Mouse (Mus musculus): ENCODE data around the gene Lrmda. TPM values are rescaled to one million over a fixed set of nuclear protein-coding genes. Genes with fewer than 3 reads are reported as not detected.

The Lrmda gene
- total and polyA plus RNA-seq, 3 experiments = 0.92 to 8.6 (median 2.7) TPM

DNA sequence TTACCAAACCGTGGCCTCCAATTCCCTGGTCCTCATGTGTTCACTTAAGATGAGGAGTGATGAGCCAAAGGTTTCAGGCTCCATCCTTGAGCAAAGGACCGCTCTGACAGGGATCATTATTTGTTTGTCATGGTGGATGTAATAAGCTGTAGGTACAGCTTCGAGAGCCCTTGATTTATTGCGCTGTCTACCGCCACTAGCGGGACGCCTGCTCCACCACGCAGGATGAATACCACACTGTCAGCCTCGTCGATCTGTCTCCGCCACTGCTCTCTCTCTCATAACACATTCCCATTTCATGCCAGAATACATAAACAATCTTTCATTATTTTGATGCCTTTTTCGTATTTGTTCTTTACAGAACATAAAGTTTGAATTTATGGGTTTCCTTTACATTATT lies 235.9 kb downstream of the Lrmda start:
- no peak for DNase-seq

DNA sequence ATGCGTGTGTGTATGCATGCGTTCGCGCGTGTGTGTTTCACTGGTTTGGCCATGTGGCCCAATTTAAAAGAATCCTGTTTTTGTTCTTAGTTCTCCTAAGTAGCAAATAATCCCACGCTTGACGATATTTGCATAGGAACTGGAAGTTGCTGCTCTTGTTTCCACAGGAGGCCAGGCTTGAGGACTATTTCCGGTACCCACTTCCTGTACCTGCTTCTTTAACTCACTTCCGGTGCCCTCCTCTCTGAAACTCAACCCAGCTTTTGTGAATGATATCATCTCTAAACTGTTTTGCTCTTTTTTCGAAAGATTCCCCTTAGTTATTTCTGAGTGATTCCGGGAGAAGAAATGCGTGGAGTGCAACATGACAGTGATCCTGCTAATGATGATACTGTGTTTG lies 236.8 kb downstream of the Lrmda start:
- peak; percentile 9 for DNase-seq

GRCm38 (mm10) chr14:22259376-22260032 lies 240.0 kb downstream of the Lrmda start:
- DNase-seq = no peak

GRCm38 (mm10) chr14:22260033-22260419 lies 240.5 kb downstream of the Lrmda start:
- DNase-seq = no peak

DNA sequence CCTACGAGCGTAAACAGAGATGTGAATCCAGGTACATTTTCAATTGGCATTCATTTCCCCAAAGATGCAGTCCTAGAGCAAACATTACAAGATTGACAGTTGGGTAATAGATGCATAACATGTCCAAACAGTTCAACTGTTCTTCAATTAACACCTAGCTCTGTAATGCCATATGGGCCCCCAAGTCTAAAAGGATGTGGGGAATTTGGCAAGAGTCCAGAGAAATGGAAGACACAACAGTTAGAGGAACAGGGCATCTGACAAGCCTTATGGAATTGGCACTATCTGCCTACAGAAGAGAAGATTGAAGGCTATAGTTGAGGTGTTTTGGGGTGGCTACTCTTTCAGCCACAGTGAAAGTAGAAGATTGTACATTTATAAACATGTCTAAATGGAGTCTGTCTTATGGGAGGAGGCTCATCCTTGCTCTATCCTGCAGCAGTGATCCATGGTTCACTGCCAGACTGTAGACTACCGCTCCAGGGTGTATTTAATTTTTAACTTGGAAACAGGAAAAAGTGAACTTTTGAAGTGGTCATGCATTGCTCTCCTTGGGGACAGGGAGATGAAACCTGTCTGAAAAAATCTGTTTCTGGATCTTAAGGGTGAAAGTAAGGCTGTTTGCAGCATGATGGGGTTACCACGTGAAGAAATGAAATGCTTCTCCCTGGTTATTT lies 245.9 kb downstream of the Lrmda start:
- no peak for DNase-seq

- DNase-seq = peak; percentile 34
Observed at GRCm38 (mm10) chr14:22269812-22270211, 250.3 kb downstream of the Lrmda start.

DNA sequence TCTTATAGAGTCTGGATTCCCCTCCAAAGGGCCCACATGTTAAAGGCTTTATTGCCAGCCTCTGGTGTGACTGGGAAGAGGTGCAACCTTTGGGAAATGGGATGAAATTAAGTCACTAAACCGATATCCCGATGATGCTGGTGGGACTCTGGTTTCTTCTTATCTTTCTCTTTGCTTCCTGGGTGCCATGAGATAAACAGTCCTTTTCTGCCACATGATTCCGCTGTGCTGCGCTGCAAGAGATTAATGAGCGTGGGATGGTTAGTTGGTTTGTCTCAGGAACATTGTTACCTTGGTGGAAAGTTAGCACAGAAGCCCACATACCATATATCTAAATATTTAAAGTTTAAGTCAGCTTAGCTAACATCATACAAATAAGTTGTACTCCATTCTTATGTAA lies 258.5 kb downstream of the Lrmda start:
- DNase-seq = no peak

DNA sequence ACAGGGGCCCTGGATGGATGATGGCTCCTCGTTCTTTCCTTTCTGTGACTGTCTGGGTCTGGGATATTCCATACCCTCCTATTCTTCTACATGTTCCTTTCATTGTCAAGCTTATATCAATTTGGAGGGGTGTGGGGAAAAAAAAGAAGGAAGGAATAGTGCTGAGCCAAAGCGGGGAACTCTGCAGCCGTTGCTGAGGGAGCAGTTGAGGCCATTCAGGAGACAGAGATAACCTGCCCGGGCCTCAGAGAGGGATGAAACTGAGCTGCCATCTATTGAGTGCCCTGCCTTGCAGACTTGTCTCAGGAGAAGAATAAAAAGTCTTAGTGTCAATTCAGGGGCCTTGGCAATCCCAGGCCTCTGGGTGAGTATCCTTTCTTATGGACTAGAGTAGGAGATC lies 260.1 kb downstream of the Lrmda start:
- DNase-seq = no peak

DNA sequence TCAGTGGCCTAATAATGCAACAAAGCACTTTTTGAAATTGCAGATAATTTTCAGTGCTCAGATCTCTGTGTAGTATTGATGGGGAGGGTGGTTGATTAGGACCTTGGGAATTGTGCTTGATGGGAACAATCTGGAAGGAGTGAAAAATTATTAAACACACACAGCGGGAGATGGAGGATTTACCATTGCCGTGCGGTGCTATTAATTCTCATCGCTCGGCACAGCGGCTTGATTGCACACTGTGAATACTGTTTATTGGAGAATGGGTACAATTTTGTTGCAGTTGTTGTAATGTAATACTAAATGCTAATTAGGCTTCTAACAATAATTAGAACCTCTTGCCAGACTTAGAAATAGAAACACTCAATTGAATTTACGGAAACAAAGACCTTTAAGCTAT lies 262.1 kb downstream of the Lrmda start:
- no peak for DNase-seq

DNA sequence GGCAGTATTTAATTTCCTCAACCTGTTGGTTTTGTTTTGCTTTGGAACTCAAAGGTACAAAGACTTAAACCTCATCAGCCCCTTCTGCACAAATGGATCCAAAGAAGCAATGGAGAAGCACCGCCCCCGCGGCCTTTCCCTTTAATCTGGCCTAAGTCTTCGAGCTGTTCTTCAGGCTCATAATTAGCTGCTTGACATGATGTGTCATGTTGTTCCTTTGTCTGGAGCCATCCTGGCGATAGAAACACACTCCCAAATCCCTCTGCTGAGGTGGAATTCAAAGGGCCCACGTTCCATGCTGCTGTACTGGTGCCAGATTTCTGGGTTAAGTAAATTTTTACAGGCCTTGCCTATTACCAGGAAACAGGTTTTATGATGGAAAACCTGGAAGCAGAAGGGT lies 263.3 kb downstream of the Lrmda start:
- DNase-seq = no peak

- DNase-seq = peak; percentile 7
Observed at GRCm38 (mm10) chr14:22283722-22284121, 264.2 kb downstream of the Lrmda start.

DNA sequence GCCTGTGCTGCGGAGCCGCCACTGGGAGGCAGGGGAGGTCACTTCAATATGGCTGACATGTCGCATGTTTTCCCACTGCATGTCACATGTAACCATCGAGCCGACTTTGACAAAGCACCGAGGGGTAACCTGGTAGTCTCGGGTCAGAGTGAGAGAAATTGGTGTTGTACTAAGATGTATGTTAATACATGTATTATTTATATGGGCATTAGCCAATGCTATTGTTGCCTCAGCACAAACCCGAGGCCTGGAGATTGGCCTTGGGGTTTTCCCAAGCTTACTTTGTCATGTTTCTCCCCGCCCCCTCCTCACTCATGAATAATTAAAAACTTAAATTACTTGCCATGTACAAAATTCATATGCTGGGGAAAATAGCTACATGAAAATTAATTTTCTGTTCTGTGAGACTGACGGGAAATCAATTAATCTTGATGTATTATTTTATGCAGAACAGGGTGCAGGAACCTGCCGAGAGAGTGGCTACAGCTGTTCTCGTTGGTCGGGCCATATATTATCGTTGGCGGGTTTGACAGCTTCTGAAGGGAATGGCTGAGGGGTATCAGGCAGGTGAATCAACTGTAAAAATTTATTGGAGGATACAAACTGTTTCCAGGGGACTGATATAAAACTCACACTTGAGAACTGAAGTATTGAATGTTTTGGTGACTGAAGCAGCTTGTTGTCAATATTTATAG lies 265.5 kb downstream of the Lrmda start:
- no peak for DNase-seq

DNA sequence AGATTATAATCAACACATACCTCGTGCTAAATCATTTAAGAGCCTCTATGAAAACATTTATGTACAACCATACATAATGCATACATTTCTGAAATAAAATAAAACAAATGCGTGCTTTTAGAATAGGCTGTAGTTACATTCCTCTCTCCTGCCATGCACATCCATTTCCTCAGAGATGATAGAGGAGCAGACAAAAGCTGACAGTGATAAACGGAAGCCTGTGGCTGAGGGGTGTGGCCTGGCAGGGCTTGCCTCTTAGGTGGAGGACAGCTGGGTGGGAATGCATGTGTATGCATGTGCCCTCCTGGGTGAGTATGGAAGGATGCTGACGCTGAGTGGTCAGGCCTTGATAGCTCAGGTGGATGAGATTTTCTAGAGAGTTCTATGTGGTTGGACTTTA lies 266.3 kb downstream of the Lrmda start:
- no peak for DNase-seq

- DNase-seq = no peak
Observed at GRCm38 (mm10) chr14:22288179-22288578, 268.7 kb downstream of the Lrmda start.

- DNase-seq = peak; percentile 3
Observed at GRCm38 (mm10) chr14:22289380-22289922, 269.9 kb downstream of the Lrmda start.

GRCm38 (mm10) chr14:22294371-22294770 lies 274.9 kb downstream of the Lrmda start:
- no peak for DNase-seq

GRCm38 (mm10) chr14:22296655-22297239 lies 277.2 kb downstream of the Lrmda start:
- peak; percentile 24 for DNase-seq

- DNase-seq = no peak
Observed at GRCm38 (mm10) chr14:22306759-22307158, 287.2 kb downstream of the Lrmda start.

DNA sequence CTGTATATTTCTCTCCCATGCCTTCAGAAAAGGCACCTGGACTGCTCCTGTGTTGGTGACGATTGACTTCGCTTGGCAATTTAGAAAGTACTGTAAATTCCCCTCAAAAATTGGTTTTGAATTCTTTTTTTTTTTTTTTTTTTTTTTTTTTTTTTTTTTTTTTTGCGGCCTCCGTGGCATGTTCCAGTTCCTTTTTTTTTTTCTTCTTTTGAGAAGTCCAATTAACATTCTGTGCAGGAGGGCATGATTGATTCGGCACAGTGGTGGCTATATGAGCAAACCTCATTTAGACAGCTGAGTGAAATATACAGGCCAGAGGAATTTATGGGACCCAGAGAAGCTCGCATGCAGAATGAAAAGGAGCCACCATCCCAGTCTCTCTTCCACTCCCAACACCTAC lies 288.5 kb downstream of the Lrmda start:
- DNase-seq = no peak

DNA sequence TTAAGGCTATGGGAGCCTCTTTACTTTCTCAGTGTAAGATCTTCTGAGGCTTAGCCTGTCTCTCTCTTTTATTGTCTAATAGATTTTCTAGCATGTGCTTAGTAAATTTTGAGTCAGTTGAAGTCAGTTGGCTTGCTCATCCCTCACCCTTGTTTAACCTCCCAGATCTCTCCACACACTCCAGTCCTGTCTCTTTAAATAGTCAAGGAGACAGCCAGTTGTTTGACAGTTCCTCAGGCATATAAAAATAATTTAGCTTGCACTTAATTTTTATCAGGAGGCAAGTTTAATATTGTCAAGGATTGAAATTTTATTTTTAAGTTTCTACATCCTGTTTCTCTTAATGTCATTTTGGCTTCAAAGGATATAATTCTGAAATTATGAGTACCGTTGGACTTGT lies 303.5 kb downstream of the Lrmda start:
- no peak for DNase-seq

GRCm38 (mm10) chr14:22323530-22324292 lies 304.2 kb downstream of the Lrmda start:
- no peak for DNase-seq

Data from adrenal gland, adult 2 months (tissue).